Mouse (Mus musculus): ENCODE results near the gene Wt1.

Gene Wt1

DNA sequence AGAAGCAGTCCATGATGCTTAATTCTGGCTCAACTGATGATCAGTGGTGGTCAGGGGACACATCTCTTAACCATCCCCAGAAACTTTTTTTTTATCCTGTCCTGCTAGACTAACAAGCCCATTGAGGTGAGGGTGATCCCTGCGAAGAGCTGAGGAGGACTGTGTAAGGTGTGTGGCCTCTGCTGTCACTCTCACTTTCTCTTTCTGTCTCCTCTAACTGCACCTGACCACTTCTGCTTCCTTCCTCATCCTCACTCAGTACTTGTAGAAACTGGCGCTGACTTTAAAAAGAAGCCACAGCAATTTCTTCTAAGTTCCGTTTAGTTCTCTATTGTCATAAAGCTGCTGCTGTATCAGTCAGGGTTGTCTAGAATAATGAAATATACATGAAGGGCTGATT lies 58.8 kb downstream of the Wt1 start:
- no peak for DNase-seq (ENCODE audit: low spot score in 2 of 2)

- no peak for DNase-seq (ENCODE audit: low spot score in 2 of 2)
These were observed 59.6 kb downstream of the Wt1 start for GRCm38 (mm10) chr2:105185768-105186529.

DNA sequence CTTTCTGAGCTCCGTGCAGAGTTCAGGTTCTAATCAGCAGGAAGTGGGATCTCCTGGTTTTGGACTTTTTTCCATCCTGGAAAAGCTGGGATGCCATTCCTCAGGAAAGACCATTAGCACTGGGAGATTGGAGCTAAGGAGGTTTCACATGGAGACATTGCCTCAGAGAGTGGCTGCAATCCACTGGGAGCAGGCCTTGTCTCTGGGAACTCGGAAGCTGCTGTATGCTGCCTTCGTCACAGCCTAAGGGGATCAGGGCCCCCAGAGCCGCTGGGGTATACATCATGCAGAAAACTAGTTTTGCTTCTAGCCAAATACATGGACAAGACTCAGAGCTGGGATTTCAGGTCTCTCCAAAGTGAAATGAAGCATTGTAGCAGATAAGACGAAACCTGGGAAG lies 60.3 kb downstream of the Wt1 start:
- DNase-seq (ENCODE audit: low spot score in 2 of 2), result no peak

DNA sequence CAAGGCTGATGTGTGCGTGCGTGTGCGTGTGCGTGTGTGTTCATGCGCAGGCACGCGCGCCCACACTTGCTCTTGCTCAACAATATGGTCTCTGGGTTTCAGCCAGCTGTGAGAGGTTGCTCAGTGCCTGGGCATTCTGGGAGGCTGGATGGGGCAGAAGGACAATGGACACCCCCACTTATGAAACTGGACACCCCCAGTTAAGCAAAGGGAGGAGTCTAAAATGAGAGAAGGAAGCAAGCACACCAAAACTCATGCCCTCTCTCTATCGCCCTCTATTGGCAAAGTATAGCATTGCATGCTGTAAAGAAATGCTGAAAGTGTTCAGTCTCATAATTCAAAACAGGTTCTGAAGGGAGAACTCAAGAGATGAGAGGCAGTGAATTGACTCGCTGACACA lies 61.9 kb downstream of the Wt1 start:
- DNase-seq (ENCODE audit: low spot score in 2 of 2), result no peak

DNA sequence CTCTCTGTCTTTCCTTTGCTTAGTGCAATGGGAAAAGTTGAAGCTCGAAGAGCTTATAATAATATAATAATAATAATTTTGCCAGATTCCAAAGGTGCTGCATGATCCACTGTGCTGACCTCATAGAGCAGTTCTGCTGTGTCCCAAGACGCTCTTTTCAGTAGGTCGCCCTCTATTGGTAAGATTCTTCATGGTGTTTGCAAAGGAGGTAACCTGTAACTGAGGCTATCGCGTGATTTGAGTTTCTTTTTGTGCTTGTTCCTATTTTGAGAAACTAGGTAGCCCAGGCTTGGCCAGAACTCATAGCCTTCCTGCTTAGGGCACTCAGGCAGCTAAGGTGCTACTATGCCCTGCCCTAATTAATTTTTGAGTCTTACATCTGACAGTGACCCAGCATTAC lies 63.0 kb downstream of the Wt1 start:
- no peak for DNase-seq (ENCODE audit: low spot score in 2 of 2)

DNA sequence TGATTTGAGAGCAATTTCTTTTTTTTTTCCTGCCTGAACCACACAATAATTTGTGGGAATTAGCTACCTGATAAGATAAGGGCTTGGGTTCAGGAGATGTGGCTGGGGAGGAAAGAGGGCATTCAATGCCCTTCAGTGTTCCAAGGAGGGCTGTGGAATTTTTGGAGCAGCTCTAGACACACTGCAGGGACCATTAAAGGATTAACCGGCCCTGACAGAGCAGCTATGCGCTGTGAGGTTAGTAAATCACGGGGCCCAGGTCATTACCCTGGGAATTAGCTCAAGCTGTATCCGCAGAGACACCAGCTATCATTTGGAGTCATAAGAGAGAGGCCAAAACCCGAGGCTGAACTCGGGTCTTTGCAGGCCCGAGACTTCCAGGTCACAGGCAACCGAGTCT lies 73.8 kb downstream of the Wt1 start:
- DNase-seq (ENCODE audit: low spot score in 2 of 2), result no peak

GRCm38 (mm10) chr2:105206563-105207174 lies 80.3 kb downstream of the Wt1 start:
- DNase-seq (ENCODE audit: low spot score in 2 of 2), result no peak

GRCm38 (mm10) chr2:105212839-105213238 lies 86.5 kb downstream of the Wt1 start:
- no peak for DNase-seq (ENCODE audit: low spot score in 2 of 2)

- no peak for DNase-seq (ENCODE audit: low spot score in 2 of 2)
These were observed 89.6 kb downstream of the Wt1 start for GRCm38 (mm10) chr2:105215914-105216313.

DNA sequence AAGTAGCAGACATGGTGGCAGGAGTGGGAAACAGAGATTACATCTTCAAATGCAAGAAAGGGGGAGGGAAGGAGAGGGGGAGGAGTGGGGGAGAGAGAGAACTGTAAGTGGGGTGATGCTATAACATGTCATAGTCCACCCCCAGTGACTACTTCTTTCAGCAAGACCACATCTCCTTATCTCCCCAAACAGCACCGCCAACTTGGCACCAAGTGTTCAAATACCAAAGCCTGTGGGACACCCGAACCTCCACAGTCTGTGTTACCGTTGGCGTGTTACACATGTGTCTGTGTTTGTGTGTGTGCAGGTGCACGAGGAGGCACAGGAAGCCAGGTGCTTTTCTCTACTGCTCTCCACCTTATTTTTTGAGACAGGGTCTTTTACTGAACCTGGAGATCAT lies 92.9 kb downstream of the Wt1 start:
- DNase-seq (ENCODE audit: low spot score in 2 of 2), result no peak

- no peak for DNase-seq (ENCODE audit: low spot score in 2 of 2)
These were observed 93.3 kb downstream of the Wt1 start for GRCm38 (mm10) chr2:105219664-105220063.

DNA sequence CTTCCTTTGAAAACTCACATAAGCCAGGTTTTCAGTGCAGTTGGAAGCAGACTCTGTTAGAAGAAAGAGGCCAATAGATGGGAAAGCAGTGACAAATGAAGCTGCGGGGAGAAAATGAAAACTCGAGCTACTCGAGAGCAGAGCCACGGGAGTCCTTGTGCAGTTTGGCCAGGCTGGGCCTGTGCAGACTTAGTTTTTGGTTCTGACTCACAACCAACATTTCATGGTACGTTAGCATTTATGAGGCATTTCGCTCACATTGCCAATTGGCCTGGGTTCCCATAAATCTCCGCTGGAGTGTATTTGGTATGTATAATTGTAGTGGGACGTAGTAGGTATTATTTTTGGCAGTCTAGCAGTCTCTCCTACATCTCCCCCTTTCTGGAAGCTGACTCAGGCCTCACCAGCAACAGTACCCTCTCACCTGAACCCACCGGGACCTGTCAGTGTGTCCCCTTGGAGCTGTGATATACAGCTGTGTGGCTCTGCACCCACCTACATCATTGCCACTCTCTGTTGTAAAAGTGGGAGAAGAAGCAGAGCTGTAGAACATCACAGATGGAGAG lies 94.5 kb downstream of the Wt1 start:
- DNase-seq (ENCODE audit: low spot score in 2 of 2), result no peak

Measured in frontal cortex, postnatal 25 days (tissue).